Mouse (Mus musculus): ENCODE data around the gene Fbxo41.

Fbxo41 gene

DNA sequence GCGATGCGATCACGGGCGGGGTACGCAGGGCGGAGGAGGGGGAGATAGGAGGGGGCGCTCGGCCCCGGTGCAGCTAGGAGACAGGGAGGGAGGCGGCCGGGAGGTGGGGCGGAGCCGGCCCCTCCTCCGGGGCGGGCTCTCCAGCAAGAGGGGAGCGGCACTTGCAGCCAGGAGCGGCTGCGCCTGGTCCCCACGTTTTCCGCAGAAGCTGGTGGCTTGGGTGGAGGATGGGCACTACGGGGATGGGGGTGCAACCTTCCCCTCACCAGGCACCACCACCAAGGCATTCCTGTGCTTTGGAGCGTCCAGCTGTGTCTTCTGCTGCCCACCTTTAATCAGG, at the start of gene Fbxo41:
Gene Fbxo41 (minus strand): TSS at position 84 of the 340 bp plus-strand sequence.
- no peak for TF ChIP-seq GATA4 (IDR thresholded peaks at IDR 0.05; ENCODE audit: insufficient replicate concordance, low read length)

DNA sequence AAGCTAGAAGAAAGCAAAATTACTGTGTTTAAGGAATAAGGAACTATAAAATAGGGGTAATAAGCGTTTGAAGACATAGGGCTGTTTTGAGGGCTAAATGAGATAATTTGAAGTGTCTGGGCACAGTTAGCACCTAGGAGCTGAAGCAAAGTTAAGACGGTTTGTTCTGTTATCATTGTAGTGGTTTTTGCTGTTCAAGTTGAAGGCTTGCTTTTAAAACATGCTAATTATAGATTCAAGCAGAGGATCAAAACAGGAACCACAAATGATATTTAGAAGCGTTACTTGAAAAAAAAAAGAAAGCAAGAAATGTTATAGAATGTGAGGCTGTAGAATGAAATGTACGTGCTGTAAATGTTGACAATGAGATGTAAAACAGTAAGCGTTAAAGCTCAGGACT, 44.8 kb upstream of the Fbxo41 start:
- TF ChIP-seq GATA4 (IDR thresholded peaks at IDR 0.05; ENCODE audit: insufficient replicate concordance, low read length), result no peak

DNA sequence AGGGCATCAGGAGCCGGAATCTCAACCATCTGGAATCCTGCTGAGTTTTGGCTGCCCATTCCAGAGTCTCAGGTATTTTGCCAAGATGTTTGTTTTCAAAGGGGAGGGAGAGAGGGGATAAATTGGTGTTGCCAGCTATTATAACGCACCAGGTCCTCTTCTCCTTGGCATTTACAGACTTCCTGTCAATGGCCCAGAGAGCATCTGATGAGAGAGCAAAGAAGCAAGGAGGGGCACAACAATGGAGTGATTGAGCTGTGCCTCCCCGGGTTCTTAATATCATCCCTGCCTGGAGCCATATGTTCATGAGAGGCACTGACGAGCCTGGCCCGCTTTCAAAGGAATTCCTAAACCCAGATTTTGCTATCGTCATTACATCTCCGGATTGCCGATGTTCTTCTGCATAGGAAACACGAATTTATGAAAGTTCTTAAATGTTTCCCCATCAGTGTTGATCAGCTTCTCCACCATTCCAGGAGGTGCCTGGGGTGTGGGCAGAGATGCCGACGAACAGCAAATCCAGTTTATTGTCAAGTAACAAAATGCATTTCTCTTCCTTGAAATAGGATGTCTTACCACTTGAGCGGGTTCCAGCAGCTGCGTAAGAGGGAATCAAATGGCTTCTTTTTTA, 41.6 kb upstream of the Fbxo41 start:
- no peak for TF ChIP-seq GATA4 (IDR thresholded peaks at IDR 0.05; ENCODE audit: insufficient replicate concordance, low read length)

DNA sequence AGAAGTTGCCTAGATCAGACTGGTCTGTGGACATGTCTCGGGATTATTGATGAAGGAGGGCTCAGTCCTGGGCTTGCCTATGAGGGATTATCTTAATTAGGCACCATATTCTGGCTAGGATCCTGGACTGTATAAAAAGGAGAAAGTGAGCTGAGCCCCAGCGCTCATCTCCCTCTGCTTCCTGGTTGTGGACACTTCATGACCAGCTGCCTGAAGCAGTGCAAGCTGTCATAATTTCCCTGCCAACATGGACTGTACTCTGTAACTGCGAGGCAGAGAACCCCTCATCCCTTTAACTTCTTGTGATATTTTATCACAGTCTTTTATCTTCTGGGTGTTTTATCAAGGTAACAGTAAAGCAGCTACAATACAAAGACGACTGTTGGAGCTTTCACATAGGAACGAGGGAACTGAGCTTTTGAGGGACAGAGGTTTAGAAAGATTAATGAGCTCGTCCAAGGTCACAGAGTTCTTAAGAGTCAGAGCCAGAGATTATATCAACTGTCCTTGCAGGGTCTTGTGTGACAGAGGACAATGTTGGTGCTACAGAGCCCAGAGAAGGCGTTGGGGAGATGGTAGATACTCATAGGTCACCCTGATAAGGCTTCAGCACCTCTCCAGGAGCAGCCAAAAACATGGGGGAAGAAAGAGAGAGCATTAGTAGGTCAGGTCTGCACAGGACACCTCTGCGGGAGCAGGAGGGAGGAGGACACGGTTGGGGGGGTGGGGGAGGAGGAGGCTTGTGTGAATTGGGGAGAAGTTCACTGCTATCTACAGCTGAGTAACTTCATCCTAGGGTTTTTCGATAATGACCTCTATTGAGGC, 40.8 kb upstream of the Fbxo41 start:
- TF ChIP-seq GATA4 (IDR thresholded peaks at IDR 0.05; ENCODE audit: insufficient replicate concordance, low read length), result no peak

DNA sequence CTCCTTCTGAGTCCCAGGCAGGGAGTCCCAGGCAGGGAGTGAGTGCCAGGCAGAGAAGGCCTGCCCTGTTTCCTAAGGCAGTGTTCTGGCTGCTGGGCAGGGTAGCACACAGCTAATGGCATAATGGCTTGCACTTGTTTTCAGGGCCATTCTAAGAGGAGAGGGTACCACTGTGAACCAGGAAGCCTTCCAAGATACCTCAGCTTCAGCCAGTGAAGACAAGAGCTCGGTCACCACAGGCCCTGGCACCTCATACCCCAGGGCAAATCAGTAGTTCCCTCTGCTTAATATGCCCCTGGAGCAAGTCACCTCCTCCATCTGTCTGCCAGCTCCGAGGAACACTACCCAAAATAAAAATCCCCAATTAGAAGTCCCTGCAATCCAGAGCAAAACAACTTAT, 20.0 kb upstream of the Fbxo41 start:
- TF ChIP-seq GATA4 (IDR thresholded peaks at IDR 0.05; ENCODE audit: insufficient replicate concordance, low read length), result no peak

DNA sequence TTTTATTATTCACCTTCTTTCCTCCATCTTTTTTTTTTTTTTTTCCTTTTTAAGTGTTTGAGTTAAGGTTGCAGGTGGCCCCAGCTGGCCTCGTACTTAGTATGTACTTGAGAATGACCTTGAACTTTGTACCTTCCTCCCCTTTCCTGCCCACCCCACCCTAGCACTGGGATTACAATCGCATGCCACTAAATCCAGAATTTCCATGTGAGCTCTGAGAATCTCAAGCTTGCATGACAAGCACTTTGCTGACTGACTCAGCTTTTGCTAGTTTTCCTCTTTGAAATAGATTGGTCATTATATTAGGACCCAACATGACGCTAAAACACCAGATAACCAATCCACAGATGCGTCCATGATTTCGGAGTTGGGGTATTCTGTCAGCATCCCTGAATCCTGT, 19.2 kb upstream of the Fbxo41 start:
- TF ChIP-seq GATA4 (IDR thresholded peaks at IDR 0.05; ENCODE audit: insufficient replicate concordance, low read length), result no peak

DNA sequence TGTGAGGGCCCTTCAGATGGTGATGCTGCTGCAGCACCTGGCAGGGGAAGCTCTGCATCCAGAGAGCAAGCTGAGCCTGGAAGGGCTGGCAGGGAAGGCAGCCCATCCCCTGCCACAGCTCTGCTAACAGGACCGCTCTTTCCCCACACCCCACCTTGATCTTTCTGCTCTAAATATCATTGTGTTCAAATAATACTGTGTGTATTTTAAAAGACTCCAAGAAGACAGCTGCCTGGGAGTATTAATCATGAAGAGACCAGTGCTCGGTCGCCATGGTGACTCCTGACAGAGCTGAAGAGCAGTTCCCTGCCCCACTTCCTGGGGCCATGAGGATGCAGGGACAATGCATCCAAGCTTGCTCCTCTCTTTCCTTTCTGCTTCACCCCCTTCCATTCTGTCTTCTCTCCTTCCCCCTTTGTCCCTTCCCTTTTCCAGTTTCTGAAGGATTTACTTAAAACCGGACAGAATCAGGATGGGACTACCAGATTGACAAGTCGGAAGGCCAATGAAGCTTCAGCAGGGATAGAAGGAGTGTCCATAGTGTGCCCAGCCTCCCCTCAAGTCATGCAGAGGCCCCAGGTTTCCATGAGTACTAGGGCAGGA, 15.4 kb upstream of the Fbxo41 start:
- no peak for TF ChIP-seq GATA4 (IDR thresholded peaks at IDR 0.05; ENCODE audit: insufficient replicate concordance, low read length)

DNA sequence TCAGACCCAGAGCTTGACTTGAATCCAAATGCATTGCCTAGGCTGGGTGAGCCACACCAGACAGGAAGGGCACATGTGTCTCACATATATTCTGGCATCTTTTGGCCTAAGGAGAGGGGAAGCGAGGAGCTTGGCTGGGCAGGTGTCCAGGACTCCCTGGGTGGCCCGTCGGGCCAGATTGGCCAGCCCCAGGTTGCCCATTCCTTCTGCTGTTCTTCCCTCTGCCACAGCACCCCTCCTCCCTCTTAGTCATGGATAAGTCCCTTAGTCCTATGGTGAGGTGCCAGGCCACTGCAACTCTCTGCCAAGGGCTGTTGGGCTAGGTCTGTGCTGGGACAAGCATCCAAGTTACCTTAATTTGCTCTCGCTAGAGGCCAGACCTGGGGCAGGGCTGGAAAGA, 13.1 kb upstream of the Fbxo41 start:
- no peak for TF ChIP-seq GATA4 (IDR thresholded peaks at IDR 0.05; ENCODE audit: insufficient replicate concordance, low read length)

DNA sequence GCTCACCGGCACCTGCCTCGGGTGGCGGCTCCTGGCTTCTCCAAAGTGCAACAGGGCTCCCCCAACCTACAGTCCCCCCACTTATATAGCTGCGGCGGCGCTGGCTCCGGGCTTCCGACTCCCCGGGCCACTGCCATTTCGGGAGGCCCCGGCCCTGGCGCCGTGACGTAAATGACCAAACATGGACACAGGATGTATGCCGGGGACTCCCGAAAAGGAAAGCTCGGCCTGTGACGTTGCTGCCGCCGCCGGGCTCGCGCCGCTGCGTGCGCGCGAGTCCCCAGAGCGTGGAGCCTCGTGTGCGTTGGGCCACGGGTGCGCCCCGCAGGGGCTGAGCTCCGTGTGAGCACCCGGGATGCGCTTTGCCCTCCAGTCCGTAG, 10.7 kb upstream of the Fbxo41 start, which contains the start of gene Egr4:
Gene Egr4 (minus strand): TSS at position 59 of the 380 bp plus-strand sequence.
- no peak for TF ChIP-seq GATA4 (IDR thresholded peaks at IDR 0.05; ENCODE audit: insufficient replicate concordance, low read length)

DNA sequence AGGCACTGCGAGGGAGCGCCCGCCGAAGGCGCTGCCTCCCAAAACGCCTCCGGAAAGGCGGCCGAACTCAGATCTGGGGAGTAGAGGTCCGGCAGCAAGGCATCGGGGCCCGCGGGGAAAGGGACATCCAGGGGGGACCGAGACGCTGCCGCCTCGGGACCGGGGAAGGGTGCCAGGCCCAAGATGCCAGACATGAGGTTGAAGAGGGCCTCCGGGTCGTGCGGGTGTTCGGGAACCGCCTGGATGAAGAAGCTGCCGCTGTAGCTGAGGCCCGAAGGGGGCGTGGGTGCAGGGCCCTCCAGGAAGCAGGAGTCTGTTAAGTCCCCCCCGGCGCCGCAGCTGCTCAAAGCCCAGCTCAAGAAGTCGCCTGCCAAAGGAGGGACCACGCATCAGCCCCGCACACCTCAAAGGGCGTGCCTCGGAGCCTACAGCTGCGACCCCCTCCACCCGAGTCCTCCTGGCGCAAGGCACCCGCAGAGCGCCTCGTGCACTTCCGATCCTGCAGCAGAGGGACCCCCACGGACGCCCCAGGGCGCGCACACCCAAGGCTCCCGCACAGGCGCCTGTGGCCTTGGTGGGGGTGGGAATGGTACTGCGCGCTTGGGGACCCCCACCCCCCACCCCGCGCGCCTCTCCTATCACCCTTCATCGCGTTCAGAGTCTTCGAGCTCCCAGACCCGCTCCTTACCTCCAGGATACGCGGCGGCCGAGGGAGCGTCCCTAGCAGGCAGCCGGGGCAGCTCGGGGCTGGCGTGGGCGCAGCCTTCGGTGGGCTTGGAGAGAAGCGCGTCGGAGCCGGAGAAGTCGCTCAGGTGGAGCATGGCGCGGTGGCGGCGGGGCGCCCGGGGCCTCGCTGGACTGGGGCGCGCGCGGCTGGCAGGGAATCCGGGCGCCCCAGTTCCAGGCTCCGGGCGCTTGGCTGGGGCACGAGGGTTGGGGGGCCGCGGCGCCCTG, 10.1 kb upstream of the Fbxo41 start:
- no peak for TF ChIP-seq GATA4 (IDR thresholded peaks at IDR 0.05; ENCODE audit: insufficient replicate concordance, low read length)

DNA sequence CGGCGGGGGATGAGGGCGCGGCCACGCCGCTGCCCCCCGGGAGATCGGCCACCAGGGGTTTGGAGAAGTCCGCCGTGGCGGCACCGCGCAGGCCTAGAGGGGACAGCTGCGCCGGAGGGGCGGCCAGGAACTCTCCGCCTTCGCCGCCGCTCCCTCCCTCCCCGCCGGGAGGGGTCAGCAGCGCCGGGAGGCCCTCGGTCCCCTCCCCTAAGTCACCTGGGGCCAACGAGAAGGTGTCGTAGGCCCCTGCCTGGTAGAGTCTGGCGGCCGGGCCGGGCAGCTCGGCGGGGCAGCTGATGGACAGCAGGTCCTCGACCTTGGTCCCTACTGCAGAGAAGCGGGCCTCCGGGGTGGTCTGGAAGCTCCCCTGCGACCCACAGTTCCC, 9.3 kb upstream of the Fbxo41 start:
- no peak for TF ChIP-seq GATA4 (IDR thresholded peaks at IDR 0.05; ENCODE audit: insufficient replicate concordance, low read length)

DNA sequence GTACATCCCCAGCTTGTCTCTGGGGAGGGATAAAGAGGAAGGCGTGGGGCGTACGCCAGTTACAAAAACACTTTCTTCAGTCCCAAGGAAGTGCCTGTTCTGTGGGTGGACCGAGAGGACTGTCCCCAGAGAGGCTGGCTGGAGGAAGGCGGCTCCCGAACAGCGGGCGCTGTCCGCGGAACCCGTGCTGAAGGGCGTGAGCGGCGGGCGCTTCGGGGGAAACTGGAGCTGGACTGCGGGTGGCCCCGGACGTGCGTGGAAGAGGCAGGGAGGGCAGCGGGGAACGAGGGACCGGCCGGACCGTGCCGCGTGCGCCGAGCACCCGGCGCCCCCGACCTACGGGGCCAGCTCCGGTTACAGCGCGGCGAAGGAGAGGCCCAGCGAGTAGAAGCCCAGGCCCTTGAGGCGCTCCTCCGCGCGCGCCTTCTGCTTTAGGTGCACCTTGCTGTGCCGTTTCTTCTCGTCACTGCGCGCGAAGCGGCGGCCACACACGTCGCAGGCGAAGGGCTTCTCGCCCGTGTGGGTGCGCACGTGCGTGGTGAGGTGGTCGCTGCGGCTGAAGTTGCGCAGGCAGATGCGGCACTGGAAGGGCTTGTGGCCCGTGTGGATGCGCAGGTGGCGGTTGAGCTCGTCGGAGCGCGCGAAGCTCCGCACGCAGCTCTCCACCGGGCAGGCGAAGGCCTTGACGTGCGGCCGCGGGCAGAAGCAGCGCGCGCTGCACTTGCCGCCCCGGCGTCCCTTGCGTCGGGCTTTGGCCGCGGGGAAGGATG, 8.7 kb upstream of the Fbxo41 start:
- no peak for TF ChIP-seq GATA4 (IDR thresholded peaks at IDR 0.05; ENCODE audit: insufficient replicate concordance, low read length)

DNA sequence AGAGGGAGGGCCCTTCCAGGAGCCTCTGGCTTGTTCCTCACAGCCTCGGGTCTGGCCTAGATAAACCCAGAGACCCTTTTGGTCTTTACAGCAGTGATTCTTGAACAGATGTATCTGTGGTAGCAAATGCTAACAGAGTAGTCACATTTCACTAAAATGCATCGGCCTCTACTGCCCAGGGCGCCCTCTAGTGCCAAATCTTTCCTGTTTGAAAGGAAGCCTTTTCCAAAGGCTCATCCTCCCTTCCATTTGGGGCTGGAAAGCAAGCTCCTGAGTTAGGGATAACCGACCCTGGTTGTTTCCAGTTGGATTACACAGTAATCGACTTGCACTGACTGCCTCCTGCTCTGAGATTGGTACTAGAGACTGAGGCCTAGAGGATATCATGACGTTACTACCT, 7.7 kb upstream of the Fbxo41 start:
- TF ChIP-seq GATA4 (IDR thresholded peaks at IDR 0.05; ENCODE audit: insufficient replicate concordance, low read length), result no peak

DNA sequence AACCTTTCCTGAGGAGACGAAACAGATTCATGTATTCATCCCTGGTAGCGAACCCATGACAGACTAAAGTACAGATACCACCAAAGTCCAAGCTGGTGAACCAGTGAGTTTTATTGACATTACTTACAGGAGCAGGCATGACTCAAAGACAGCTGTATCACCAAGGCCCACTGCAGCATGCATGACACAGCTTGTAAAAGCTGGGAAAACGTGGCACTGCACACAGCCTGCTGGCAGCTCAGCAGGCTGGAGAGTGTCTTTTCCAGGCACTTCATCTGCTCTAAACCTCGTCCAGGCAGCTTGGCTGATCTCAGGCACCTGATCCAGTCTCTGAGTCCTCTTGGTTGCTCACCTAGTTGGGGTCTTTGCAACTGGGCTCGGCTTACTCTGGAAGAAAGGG, 5.8 kb upstream of the Fbxo41 start:
- TF ChIP-seq GATA4 (IDR thresholded peaks at IDR 0.05; ENCODE audit: insufficient replicate concordance, low read length), result no peak

DNA sequence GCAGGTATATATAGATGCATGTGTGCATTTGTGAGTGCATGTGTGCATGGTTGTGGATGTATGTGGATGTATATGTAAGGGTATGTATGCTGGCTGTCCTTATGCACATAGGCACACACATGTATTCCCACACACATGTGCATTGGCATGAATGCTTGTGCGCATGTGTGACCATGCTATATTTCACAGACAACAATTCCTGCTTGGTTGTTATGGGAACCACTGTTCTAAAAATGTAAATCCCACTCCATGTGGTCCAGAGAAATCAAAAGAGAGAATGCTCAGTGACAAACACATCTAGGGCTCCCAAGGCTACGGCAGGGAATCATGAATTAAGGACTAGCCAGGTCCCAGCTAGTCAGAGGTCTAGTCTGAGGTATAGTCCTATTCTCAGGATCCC, 2.1 kb upstream of the Fbxo41 start:
- TF ChIP-seq GATA4 (IDR thresholded peaks at IDR 0.05; ENCODE audit: insufficient replicate concordance, low read length), result no peak

Data from liver, adult (tissue).